Mouse (Mus musculus) hindbrain, embryonic 10.5 days (tissue): ENCODE measurements around the gene Tbcd. TPM values are rescaled to one million over a fixed set of nuclear protein-coding genes. Genes with fewer than 3 reads are reported as not detected.
"Not testable (repeated sequence)": the region's sequence is repeated elsewhere in the genome, so short reads cannot be mapped to it uniquely, and the experiment has no call there.

Source experiments
- DNase-seq: peaks from one replicate; pipeline ENCODE4 v3.0.0-alpha.2; 2017; ENCODE audit warnings: low spot score
- H3K27ac ChIP-seq: fragments of 300-500 bp; sonication (generic); 2 replicates; pipeline ENCODE4 v1.5.1; 2016; ENCODE audit warnings: mild to moderate bottlenecking, moderate library complexity
- H3K27me3 ChIP-seq: fragments of 300-500 bp; sonication (generic); 2 replicates; pipeline ENCODE4 v1.6.1; 2016; ENCODE audit warnings: mild to moderate bottlenecking; ENCODE audit not compliant: poor library complexity, insufficient read depth, severe bottlenecking
- H3K36me3 ChIP-seq: fragments of 300-500 bp; sonication (generic); 2 replicates; pipeline ENCODE4 v1.6.1; 2016; ENCODE audit warnings: mild to moderate bottlenecking, moderate library complexity
- H3K4me1 ChIP-seq: fragments of 300-500 bp; sonication (generic); replicated peaks from 2 replicates; pipeline ENCODE4 v1.6.1; 2016; ENCODE audit warnings: mild to moderate bottlenecking
- H3K4me3 ChIP-seq: fragments of 300-500 bp; sonication (generic); 2 replicates; pipeline ENCODE4 v1.5.1; 2016; ENCODE audit warnings: mild to moderate bottlenecking, moderate library complexity
- H3K9me3 ChIP-seq: fragments of 300-500 bp; sonication (generic); 2 replicates; pipeline ENCODE4 v1.6.1; 2016; ENCODE audit warnings: mild to moderate bottlenecking, moderate library complexity
- WGBS: fragments of 180-500 bp; shearing (Covaris S2); methylation state at CpG from one replicate; pipeline ENCODE4 v1.1.7; 2016; 5-methylcytosine and 5-hydroxymethylcytosine counted together
- polyA plus RNA-seq: library from polyadenylated mRNA; unstranded; fragments of >200 nt; fragmentation: Nextera tagmentation; extraction: Ambion mirVana; gene quantifications from 2 replicates; pipeline ENCODE4 v1.2.1, GENCODE M21; 2016

Gene Tbcd
- polyA plus RNA-seq, 1 experiment from 2014 or later, result 61.8 TPM

DNA sequence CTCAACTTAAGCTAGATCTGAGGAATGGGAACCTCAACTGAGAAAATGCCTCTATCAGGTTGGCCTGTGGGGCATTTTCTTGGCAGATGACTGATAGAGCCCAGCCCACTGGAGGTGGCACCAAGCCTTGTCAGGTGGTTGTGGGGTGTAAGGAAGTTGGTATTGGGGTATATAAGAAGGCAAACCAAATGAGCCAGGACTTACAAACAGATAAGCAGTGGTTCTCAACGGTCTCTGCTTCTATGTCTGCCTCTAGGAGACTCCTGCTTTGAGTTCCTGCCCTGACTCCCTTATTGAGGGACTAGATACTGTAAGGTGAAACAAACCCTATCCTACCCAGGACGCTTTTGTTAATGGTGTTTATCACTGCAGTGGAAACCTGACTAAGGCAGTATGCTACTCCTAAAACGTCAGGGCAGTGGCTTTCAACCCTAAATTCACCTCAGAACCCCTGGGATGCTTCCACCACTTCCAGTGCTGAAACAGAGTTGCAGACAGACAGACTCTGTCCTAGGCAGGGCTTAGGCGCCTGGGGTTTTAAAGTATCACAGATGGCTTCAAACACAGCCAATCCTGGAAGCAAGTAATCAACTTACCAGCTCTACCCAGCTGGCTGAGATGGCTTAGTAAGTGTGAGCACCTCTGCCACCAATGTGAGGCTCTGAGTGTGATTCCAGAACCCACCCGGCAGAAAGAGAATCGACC lies 204.2 kb downstream of the Tbcd start:
- no peaks in the 10 kb centered on the region for H3K27me3 ChIP-seq
- H3K4me1 ChIP-seq, result no peaks in the 10 kb centered on the region
- no peak for DNase-seq
- no peak overlapping the region for H3K27ac ChIP-seq
- peaks cover 15% of the 10 kb centered on the region; the same call in 1 of the 2 replicates for H3K36me3 ChIP-seq
- no peak overlapping the region for H3K4me3 ChIP-seq
- no peaks in the 10 kb centered on the region for H3K9me3 ChIP-seq
- WGBS, result 86% methylated on average over 6 of the region's 6 CpGs

DNA sequence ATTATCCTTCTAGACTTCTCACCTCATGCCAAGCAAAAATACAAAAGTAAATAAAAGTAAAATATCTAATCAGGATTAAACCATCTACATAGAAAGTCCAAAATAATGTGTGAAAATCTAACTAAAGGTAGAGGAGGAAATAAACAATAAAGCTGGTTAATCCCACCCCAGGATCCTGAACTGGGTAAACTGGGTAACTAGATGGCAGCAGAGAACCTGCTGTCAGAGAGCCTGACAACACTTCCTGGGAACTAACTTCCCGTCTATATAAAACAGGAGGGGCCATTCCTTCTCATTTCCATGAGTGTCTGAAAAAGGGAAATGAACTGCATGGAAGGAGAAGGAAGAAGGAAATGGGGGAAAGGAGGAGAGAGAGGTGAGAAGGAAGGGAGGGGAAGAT lies 206.4 kb downstream of the Tbcd start:
- no peak for DNase-seq
- Histone ChIP-seq H3K4me3 (no peak overlapping the region), H3K9me3 (no peaks in the 10 kb centered on the region), H3K36me3 (peaks cover 18% of the 10 kb centered on the region; the same call in 1 of the 2 replicates), H3K27ac (no peak overlapping the region), H3K4me1 (no peaks in the 10 kb centered on the region), H3K27me3 (no peaks in the 10 kb centered on the region)
- 64% methylated on average over 1 of the region's 1 CpGs for WGBS

DNA sequence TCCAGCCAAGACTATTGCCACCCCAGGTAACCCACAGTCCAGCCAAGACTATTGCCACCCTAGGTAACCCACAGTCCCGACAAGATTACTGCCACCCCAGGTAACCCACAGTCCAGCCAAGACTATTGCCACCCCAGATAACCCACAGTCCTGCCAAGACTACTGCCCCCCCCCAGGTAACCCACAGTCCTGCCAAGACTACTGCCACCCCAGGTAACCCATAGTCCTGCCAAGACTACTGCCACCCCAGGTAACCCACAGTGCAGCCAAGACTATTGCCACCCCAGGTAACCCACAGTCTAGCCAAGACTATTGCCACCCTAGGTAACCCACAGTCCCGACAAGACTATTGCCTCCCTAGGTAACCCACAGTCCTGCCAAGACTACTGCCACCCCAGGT lies 208.9 kb downstream of the Tbcd start:
- not testable (repeated sequence) for H3K27me3 ChIP-seq, H3K4me1 ChIP-seq, H3K27ac ChIP-seq, H3K4me3 ChIP-seq, DNase-seq, H3K9me3 ChIP-seq
- WGBS, result 98% methylated on average over 2 of the region's 2 CpGs
- H3K36me3 ChIP-seq, result peaks cover 27% of the 10 kb centered on the region; the same call in 1 of the 2 replicates

DNA sequence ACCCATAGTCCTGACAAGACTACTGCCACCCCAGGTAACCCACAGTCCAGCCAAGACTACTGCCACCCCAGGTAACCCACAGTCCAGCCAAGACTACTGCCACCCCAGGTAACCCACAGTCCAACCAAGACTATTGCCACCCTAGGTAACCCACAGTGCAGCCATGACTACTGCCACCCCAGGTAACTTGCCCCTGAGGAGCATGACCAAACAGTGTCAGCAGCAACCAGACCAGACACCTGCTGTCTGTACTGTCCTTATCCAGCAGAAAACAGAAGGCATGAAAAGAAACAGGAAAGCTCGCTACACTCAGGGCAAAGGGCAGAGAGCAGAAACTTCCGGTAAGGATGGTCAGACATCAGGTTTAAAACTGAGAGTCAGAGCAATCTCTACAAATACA lies 209.4 kb downstream of the Tbcd start:
- DNase-seq, result no peak
- Histone ChIP-seq H3K4me3 (no peak overlapping the region), H3K27ac (no peak overlapping the region), H3K36me3 (peaks cover 25% of the 10 kb centered on the region; the same call in 1 of the 2 replicates), H3K27me3 (no peaks in the 10 kb centered on the region), H3K4me1 (no peaks in the 10 kb centered on the region), H3K9me3 (no peaks in the 10 kb centered on the region)
- 90% methylated on average over 2 of the region's 2 CpGs for WGBS

Other genes with a start within 250 kb of the Tbcd start
- 5.2 and 8.2 TPM in 2 replicates for gene Hexdc, start 247.5 kb upstream of the Tbcd start, polyA plus RNA-seq
- 21.2 and 22.7 TPM in 2 replicates for gene Ogfod3, start 247.2 kb upstream of the Tbcd start, polyA plus RNA-seq
- gene Cybc1, start 222.6 kb upstream of the Tbcd start, polyA plus RNA-seq, result 36.1 and 42.0 TPM in 2 replicates
- 54.6 and 72.9 TPM in 2 replicates for gene Narf, start 214.7 kb upstream of the Tbcd start, polyA plus RNA-seq
- gene Foxk2, start 192.0 kb upstream of the Tbcd start, polyA plus RNA-seq, result 8.8 and 10.2 TPM in 2 replicates
- gene Wdr45b, start 97.5 kb upstream of the Tbcd start, polyA plus RNA-seq, result 97.6 and 99.9 TPM in 2 replicates
- gene Rab40b, start 63.7 kb upstream of the Tbcd start, polyA plus RNA-seq, result 2.3 and 3.1 TPM in 2 replicates
- 6.9 and 7.6 TPM in 2 replicates for gene Fn3krp, start 30.5 kb upstream of the Tbcd start, polyA plus RNA-seq
- gene Fn3k, start 17.0 kb upstream of the Tbcd start, polyA plus RNA-seq, result 2.0 and 2.8 TPM in 2 replicates
- gene Zfp750, start 67.4 kb downstream of the Tbcd start, polyA plus RNA-seq, result 0.60 and 1.1 TPM in 2 replicates
- gene B3gntl1, start 221.2 kb downstream of the Tbcd start, polyA plus RNA-seq, result 7.3 and 7.6 TPM in 2 replicates
- gene Metrnl, start 249.6 kb downstream of the Tbcd start, polyA plus RNA-seq, result 22.1 and 33.2 TPM in 2 replicates